Mouse (Mus musculus) layer of hippocampus, postnatal 36 days (tissue): ENCODE results near the gene Fam189b. TPM values are rescaled to one million over a fixed set of nuclear protein-coding genes. Genes with fewer than 3 reads are reported as not detected.
"Not testable (repeated sequence)": the region's sequence is repeated elsewhere in the genome, so short reads cannot be mapped to it uniquely, and the experiment has no call there.

Experiments
- DNase-seq, 2 experiments: peaks; one replicate each; pipeline ENCODE4 v3.0.0; 2022
- total RNA-seq, 2 experiments: library from RNA; stranded (reverse); gene quantifications; 2 replicates each; pipeline ENCODE4 v1.2.3; 2021

Fam189b gene
- 10 to 100 TPM; 57.8 to 71.0 TPM for total RNA-seq

DNA sequence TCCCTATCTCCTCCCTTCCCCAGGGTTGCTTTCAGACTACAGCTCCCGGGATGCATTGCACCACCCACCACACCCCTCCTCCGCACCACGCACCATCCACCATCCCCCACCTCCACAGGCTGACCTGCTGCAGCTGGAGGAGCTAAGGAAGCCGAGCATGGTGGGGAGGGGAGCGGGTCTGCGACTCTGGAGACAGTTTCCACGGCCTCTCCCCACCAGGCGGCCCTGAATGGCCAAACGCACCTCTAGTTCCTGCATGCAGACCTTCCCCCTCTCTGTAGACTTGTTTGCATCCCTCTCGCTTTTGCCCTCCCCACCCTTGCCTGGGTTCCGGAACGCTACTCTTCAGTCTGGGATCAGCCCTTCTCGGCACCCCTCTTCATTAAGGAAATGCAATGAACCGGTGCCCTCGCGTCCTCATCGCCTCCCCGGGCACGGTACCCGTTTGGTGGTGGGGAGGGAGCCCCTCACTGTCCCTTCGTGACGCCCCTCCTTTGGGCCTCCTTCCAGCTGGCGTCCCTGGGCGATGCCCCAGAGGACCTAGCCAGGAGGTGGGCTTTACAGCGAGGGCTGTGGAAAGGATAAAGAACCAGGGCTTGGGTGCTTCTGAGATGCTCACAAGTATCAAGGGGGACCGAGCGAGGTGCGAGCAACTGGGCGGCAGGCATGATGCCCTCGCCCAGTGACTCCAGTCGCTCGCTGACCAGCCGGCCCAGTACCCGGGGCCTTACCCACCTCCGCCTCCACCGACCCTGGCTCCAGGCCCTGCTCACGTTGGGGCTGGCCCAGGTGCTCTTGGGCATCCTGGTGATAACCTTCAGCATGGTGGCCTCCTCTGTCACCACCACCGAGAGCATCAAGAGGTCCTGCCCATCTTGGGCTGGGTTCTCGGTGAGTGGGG, at the start of gene Fam189b:
Fam189b (plus strand) TSS at position 86 of the 901 bp plus-strand sequence.
- DNase-seq, result peak; percentile 93 to 94

GRCm38 (mm10) chr3:89133752-89134151, 49.2 kb upstream of the Fam189b start:
- DNase-seq, result no peak

GRCm38 (mm10) chr3:89135958-89136357, 47.0 kb upstream of the Fam189b start, which contains the start of gene Pklr:
Gene Pklr, plus strand, starts transcription at chr3:89136142.
- DNase-seq, result no peak

GRCm38 (mm10) chr3:89136365-89136764, 46.6 kb upstream of the Fam189b start:
- no peak for DNase-seq

DNA sequence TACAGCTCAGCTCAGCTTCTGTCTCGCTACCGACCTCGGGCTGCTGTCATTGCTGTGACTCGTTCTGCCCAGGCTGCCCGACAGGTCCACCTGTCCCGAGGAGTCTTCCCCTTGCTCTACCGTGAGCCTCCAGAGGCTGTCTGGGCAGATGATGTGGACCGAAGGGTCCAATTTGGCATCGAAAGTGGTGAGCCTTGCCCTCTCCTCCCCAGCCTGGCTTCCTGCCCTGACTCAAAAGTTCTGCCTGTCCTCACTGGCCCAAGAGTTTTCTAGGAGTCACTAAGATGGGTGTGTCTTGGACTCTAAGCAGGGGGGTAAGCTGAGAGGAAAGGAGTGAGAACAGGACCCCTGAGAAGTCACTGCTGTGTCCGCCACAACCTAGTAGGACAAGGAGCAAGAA, 38.1 kb upstream of the Fam189b start:
- no peak for DNase-seq

DNA sequence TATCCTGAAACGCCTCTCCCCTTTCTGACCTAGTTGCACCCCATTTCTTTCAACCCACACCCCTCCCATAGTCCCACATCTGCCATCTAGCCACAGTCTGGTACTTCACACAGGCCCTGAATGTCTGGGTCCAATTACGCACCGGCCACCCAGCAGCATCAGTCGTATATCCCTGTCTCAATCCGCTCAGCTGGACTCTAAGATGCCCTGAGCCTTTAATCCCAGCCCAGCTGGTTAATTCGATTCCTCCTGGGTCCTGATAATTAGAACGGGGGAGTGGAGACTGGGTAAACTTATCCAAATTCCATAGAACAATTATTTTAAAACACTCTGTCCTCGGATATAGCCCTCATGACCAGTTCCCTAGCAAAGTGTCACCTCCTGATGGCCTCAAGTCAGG, 37.4 kb upstream of the Fam189b start:
- DNase-seq, result no peak

- no peak for DNase-seq
Observed at GRCm38 (mm10) chr3:89147101-89147978, 35.6 kb upstream of the Fam189b start.

GRCm38 (mm10) chr3:89147979-89148311, 35.0 kb upstream of the Fam189b start:
- DNase-seq, result no peak

GRCm38 (mm10) chr3:89148567-89148966, 34.4 kb upstream of the Fam189b start:
- no peak for DNase-seq

- no peak for DNase-seq
Observed at GRCm38 (mm10) chr3:89152084-89152835, 30.7 kb upstream of the Fam189b start.

- no peak for DNase-seq
Observed at GRCm38 (mm10) chr3:89156951-89157350, 26.0 kb upstream of the Fam189b start.

GRCm38 (mm10) chr3:89158651-89159050, 24.3 kb upstream of the Fam189b start:
- no peak for DNase-seq

DNA sequence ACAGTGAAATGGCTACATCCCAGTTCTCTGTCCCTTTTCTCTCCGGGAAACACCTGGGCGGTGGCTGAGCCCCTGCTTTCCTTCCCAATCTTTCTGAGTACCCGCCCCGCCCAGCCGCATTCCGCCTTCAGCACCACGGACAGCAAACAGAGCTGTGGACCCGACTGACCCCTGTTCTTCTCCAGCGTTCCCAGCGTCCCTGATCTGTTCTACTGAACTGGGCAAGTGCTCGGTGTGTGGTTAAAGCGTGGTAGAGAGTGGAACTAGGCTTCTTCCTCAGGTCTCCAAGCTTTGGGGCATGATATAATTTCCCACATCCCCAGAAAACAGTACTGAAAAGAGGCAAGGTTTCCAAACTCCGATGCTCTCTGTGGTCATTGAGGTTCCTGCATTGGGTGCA, 23.7 kb upstream of the Fam189b start:
- no peak for DNase-seq

DNA sequence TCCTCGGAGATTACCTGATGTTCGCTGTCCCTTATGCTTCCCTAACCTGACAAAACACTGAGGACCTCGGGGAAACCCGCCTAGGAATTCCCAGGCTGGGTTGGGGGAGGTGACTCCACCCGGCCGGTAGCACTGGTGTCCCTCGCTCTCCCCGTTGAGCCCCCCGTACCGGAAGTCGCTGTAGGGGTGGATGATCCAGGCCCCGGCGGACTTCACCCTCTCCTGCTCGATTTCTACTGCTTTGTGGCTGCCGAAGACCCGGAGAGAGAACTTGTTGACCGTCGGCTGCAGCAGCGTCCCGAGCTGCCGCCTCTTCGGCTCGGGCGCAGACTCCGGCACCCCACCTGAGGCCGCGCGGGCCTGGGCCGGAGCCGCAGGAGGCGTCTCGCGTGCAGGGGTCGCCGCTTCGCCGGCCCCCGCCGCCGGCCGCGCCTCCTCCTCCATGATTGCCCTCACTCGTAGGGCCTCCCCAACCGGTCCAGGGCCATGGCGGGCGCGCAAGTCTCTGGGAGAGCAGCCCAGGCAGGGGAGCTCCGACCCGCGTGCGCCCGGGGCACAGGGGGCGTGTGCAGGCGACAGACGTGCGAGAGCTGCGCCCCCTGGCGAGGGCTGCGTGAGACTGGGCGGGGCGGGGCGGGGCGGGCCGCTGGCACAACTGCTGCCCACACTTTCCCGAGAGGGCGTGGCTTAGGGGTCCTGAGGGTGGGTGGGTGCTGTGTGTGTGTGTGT, 23.2 kb upstream of the Fam189b start, which contains the start of gene Hcn3:
Hcn3 (minus strand) TSS at position 581 of the 729 bp plus-strand sequence.
- peak in 1 of 2 experiments; percentile 38 for DNase-seq

GRCm38 (mm10) chr3:89161207-89161606, 21.7 kb upstream of the Fam189b start:
- not testable (repeated sequence) for DNase-seq

DNA sequence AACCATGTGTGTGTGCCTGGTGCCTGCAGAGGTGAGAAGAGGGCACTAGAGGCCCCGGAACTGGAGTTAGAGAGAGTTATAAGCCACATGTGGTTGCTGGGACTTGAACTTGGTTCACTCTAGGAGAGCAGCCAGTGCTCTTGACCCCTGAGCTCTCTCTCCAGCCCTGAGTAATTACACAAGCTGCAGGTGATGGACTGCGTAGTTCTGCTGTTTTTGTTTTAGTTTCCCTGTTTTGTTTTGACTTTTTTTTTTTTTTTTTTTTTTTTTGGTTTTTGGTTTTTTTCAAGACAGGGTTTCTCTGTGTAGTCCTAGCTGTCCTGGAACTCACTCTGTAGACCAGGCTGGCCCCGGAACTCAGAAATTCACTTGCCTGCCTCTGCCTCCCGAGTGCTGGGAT, 21.2 kb upstream of the Fam189b start:
- no peak for DNase-seq

- no peak for DNase-seq
Observed at GRCm38 (mm10) chr3:89163123-89163522, 19.8 kb upstream of the Fam189b start.

- no peak for DNase-seq
Observed at GRCm38 (mm10) chr3:89163643-89164245, 19.2 kb upstream of the Fam189b start.

GRCm38 (mm10) chr3:89164506-89165267, 18.3 kb upstream of the Fam189b start, which contains the start of gene Clk2:
Gene Clk2, plus strand, starts transcription at chr3:89164795.
- DNase-seq, result peak; percentile 93

DNA sequence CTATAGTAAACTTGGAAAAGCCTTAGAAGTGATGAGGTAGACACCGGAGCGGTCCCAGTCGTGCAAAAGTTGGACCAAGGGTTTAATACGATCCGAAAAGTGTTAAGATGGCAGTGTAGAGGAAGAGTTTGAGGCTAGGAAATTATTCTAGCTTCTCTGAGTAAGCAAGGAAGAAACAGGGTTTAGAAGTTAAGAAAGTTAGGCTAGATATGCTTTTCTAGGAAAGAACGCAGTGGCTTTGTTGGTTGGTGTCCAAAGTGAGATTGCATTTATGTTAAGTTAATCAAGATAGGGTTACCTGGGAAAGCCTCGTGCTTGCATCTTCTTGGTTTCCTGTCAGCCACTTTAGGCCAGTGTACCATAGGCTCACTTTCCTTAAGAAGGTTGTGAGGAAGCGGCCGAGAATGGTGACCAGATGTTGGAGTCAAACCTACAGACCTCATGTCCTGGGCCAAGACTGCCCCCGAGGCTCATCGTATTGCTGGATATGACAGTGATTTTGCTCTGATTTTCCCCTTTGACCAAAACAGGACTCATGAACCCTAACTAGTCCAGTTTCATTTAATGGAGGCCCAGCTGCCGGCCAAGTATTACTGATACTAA, 17.6 kb upstream of the Fam189b start:
- DNase-seq, result no peak
